Mouse (Mus musculus): Measurements from ENCODE around the gene Psmc1.

Gene Psmc1

GRCm38 (mm10) chr12:100144269-100144668, 34.3 kb downstream of the Psmc1 start:
- ChIA-PET CTCF (interaction anchor here in 1 of 4 experiments (3.7 kb wide), 1 partner anchor 12 kb away, joined by 14 read pairs; no protein-coding TSS in a partner anchor), POLR2A (interaction anchor here in 2 of 4 experiments (1.1 to 2.4 kb wide), 7 partner anchors 9 to 23 kb away, joined by 3 to 10 read pairs (median 6); partner anchors contain the start of gene Nrde2 (in 2 of the 2))

- ChIA-PET CTCF (no interaction called here), POLR2A (interaction anchor here in 2 of 4 experiments (0.7 to 4.2 kb wide), 10 partner anchors 9 to 238 kb away, joined by 3 to 14 read pairs (median 3); partner anchors contain the start of gene Calm1 (in 1 of the 2))
Measured at GRCm38 (mm10) chr12:100152466-100152865, 42.5 kb downstream of the Psmc1 start.

GRCm38 (mm10) chr12:100159261-100159975, 49.5 kb downstream of the Psmc1 start, which contains the start of gene Nrde2:
Gene Nrde2, minus strand, starts transcription at chr12:100159653.
- CTCF ChIA-PET, result interaction anchor here (0.5 to 1.8 kb wide), 10 partner anchors 9 to 325 kb away, joined by 3 to 5 read pairs (median 4); no protein-coding TSS in a partner anchor

GRCm38 (mm10) chr12:100164991-100165500, 55.1 kb downstream of the Psmc1 start:
- CTCF ChIA-PET, result no interaction called here
- POLR2A ChIA-PET, result interaction anchor here in 1 of 4 experiments (0.6 to 1.5 kb wide), 3 partner anchors 10 to 77 kb away, joined by 3 to 5 read pairs (median 3); no protein-coding TSS in a partner anchor

More at GRCm38 (mm10) chr12:100159261-100159975, 49.5 kb downstream of the Psmc1 start, which contains the start of gene Nrde2:
- POLR2A ChIA-PET, result interaction anchor here in 3 of 4 experiments (0.6 to 4.4 kb wide), 52 partner anchors 8 to 1732 kb away, joined by 3 to 56 read pairs (median 5); partner anchors contain the start of genes Calm1 (in 2 of the 3) and Psmc1 (in 1 of the 3)

GRCm38 (mm10) chr12:100166177-100166576, 56.2 kb downstream of the Psmc1 start:
- ChIA-PET CTCF (interaction anchor here (0.5 to 2.0 kb wide), 21 partner anchors 9 to 1191 kb away, joined by 3 to 14 read pairs (median 3); no protein-coding TSS in a partner anchor), POLR2A (interaction anchor here in 3 of 4 experiments (0.8 to 3.5 kb wide), 10 partner anchors 10 to 314 kb away, joined by 3 to 30 read pairs (median 4); partner anchors contain the start of gene Calm1 (in 3 of the 3))

- ChIA-PET CTCF (interaction anchor here in 2 of 4 experiments (1.0 to 2.0 kb wide), 5 partner anchors 16 to 411 kb away, joined by 3 to 10 read pairs (median 4); no protein-coding TSS in a partner anchor), POLR2A (interaction anchor here in 3 of 4 experiments (0.6 to 3.7 kb wide), 19 partner anchors 9 to 336 kb away, joined by 3 to 56 read pairs (median 7); partner anchors contain the start of genes Calm1 (in 2 of the 3) and Nrde2 (in 1 of the 3))
Measured at GRCm38 (mm10) chr12:100166939-100167338, 57.0 kb downstream of the Psmc1 start.

- ChIA-PET POLR2A (interaction anchor here (0.6 to 3.7 kb wide), 42 partner anchors 8 to 366 kb away, joined by 3 to 56 read pairs (median 5); partner anchors contain the start of genes Calm1 (in 2 of the 4) and Nrde2 (in 2 of the 4)), CTCF (interaction anchor here in 3 of 4 experiments (0.6 to 2.0 kb wide), 9 partner anchors 15 to 411 kb away, joined by 3 to 10 read pairs (median 4); no protein-coding TSS in a partner anchor)
Measured at GRCm38 (mm10) chr12:100167502-100167901, 57.5 kb downstream of the Psmc1 start.

- CTCF ChIA-PET, result interaction anchor here (0.6 to 1.3 kb wide), 15 partner anchors 9 to 355 kb away, joined by 3 to 7 read pairs (median 4); partner anchors contain the start of gene Nrde2 (in 1 of the 4)
- POLR2A ChIA-PET, result interaction anchor here (0.6 to 3.7 kb wide), 50 partner anchors 8 to 590 kb away, joined by 3 to 56 read pairs (median 4); partner anchors contain the start of genes Nrde2 (in 2 of the 4) and Calm1 (in 1 of the 4)
Measured at GRCm38 (mm10) chr12:100167931-100168871, 58.2 kb downstream of the Psmc1 start.

- ChIA-PET CTCF (interaction anchor here in 1 of 4 experiments (0.6 kb wide), 1 partner anchor 83 kb away, joined by 3 read pairs; no protein-coding TSS in a partner anchor), POLR2A (interaction anchor here in 3 of 4 experiments (0.7 to 1.9 kb wide), 4 partner anchors 15 to 58 kb away, joined by 3 to 6 read pairs (median 3); partner anchors contain the start of gene Calm1 (in 1 of the 3))
Measured at GRCm38 (mm10) chr12:100172481-100172880, 62.5 kb downstream of the Psmc1 start.
